Mouse (Mus musculus) cerebellum, postnatal 25 days (tissue): ENCODE measurements at regions not wholly inside any gene's neighbourhood (a gene's known extent, or its start where the extent isn't known, plus 50 kb on each side); places are given as distances from the start of the nearest gene placed in this dataset.
A peak's percentile ranks its signal among the peaks of the same experiment; 100 is the strongest.

Source experiments
- DNase-seq, 2 experiments: peaks; one replicate each; pipeline ENCODE4 v3.0.0; 2021; ENCODE audit warnings: mixed read lengths in 2 of 2

- DNase-seq = no peak
Measured at GRCm38 (mm10) chr2:47424910-47425309, 1389.0 kb upstream of the Acvr2a start.

- DNase-seq = no peak
Measured at GRCm38 (mm10) chr2:47429843-47430242, 1384.1 kb upstream of the Acvr2a start.

- DNase-seq = peak in 1 of 2 experiments; percentile 3
Measured at GRCm38 (mm10) chr2:47466043-47466442, 1347.9 kb upstream of the Acvr2a start.

GRCm38 (mm10) chr2:47491874-47492539 is 1321.9 kb upstream of the Acvr2a start:
- peak; percentile 23 to 48 for DNase-seq
